Mouse (Mus musculus) cortical plate, adult 2 months (tissue): ENCODE data around the gene Apba3.

Source experiments
- CTCF ChIP-seq: fragments of 200-500 bp; IDR thresholded peaks from 2 replicates; pipeline ENCODE4 v1.5.1; 2011; ENCODE audit warnings: mild to moderate bottlenecking, control low read depth, low read length; ENCODE audit not compliant: insufficient read depth; ENCODE audit errors: extremely low read depth
- POLR2A ChIP-seq: fragments of 200-500 bp; IDR thresholded peaks from 2 replicates; pipeline ENCODE4 v1.6.1; 2011; ENCODE audit warnings: mild to moderate bottlenecking, low read length, control low read depth; ENCODE audit not compliant: insufficient read depth; ENCODE audit errors: extremely low read depth

DNA sequence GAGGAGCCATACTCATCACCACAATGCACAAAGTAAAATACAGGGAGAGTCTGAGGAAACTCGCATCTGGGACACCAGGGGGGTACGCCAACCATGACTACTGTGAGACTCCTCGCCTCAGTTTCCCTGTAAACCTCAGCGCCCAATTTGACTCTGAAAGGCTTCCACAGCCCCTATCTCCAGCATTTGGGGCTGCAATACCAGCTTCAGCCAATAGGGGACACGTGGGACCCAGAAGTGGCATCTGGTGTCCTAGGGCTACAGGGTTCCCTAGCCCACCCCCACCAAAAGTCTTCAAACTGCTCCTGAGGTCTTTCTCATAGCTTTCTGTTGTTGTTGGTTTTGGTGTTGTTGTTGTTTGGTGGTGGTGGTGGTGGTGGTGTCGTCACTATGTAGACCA lies 21.8 kb downstream of the Apba3 start:
- TF ChIP-seq POLR2A (no peak), CTCF (peak; percentile 52)
